Mouse (Mus musculus): Measurements from ENCODE around the gene Dlg2. TPM values are rescaled to one million over a fixed set of nuclear protein-coding genes. Genes with fewer than 3 reads are reported as not detected.
A peak's percentile ranks its signal among the peaks of the same experiment; 100 is the strongest.

Gene Dlg2
- total and polyA plus RNA-seq, 3 experiments: 0.49 to 0.68 TPM; not detected in 1

DNA sequence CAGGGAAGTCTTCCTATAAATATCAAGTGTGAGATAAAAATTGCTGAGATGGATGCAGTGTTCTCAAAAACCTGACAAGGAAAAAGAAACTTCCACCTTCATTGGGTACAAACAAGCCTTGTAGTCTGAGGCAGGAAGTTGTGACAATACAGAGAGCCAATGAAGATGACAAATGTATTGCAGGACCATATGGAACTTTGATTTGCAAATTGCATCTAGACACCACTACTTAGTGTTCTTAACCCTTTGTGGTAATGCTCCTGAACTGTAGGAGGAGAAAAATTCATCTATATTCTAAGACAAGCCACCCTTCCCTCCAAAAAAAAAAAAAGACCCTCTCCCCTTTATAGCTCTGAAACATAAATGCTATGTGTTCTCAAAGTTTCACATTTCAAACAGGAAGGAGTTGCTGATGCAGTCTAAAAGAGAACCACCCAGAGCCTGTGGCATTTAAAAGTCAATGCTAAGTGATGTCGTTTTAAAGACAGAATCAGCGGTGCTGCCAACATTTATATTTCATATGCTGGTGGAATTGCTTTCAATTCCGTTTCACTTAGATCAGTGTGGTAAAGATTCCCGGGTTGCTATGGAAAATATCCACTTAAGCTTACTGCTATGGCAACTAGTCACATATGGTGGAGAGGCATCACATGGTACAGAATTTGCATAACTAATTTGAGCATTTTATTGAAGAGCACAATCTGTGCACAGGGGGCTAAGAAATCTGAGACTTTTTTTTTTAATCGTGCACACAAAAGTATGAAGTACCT, 731.8 kb downstream of the Dlg2 start:
- no peaks in the 10 kb centered on the region for H3K9me3 ChIP-seq (replicated peaks)
- H3K4me1 ChIP-seq (ENCODE audit: insufficient read depth, low read depth, low read length): no peaks in the 10 kb centered on the region
- no peak for ATAC-seq (ENCODE audit: extremely low read depth, insufficient number of reproducible peaks, low FRiP score, poor library complexity, severe bottlenecking)
- no peaks in the 10 kb centered on the region for H3K36me3 ChIP-seq (replicated peaks)
- TF ChIP-seq POLR2AphosphoS5 (IDR thresholded peaks at IDR 0.05; ENCODE audit: insufficient replicate concordance, low read depth, low read length): no peak
- no peak for TF ChIP-seq CTCF (IDR thresholded peaks at IDR 0.05; ENCODE audit: low read depth, low read length)
- no peak for TF ChIP-seq GATA1 (IDR thresholded peaks at IDR 0.05; ENCODE audit: borderline replicate concordance, low read length)
- TF ChIP-seq GATA2 (IDR thresholded peaks at IDR 0.05; ENCODE audit: borderline replicate concordance, low read depth, low read length): no peak
- no peak for TF ChIP-seq TAL1 (conservative IDR thresholded peaks at IDR 0.05; ENCODE audit: low read depth, low read length)
- no peak for DNase-seq (ENCODE audit: low spot score)
- H3K27me3 ChIP-seq (ENCODE audit: insufficient read depth, low read length): no peaks in the 10 kb centered on the region
- no peak overlapping the region for H3K4me3 ChIP-seq (ENCODE audit: low read depth, low read length)

DNA sequence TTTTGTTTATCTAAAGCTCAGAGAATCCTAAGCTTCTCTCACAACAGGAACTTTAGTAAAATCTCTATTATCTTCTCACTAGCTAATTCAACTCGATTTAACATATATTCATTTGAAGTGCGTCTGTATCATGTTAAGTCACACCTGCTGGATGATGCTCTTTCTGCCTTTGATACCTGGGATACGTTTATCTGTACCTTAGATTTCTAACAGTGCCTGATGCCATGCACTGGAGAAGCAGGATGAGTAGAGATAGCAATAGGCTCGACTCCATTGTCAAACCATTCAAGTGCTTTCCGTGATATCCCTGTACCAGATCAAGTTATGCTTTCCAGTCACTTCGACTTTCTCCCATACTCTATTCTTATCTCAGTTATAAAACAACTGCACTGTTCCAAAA, 732.5 kb downstream of the Dlg2 start:
- no peaks in the 10 kb centered on the region for H3K9me3 ChIP-seq (replicated peaks)
- no peaks in the 10 kb centered on the region for H3K4me1 ChIP-seq (ENCODE audit: insufficient read depth, low read depth, low read length)
- no peak for DNase-seq (ENCODE audit: low spot score)
- H3K4me3 ChIP-seq (ENCODE audit: low read depth, low read length): no peak overlapping the region
- TF ChIP-seq TAL1 (conservative IDR thresholded peaks at IDR 0.05; ENCODE audit: low read depth, low read length): no peak
- no peak for ATAC-seq (ENCODE audit: extremely low read depth, insufficient number of reproducible peaks, low FRiP score, poor library complexity, severe bottlenecking)
- H3K27me3 ChIP-seq (ENCODE audit: insufficient read depth, low read length): no peaks in the 10 kb centered on the region
- H3K36me3 ChIP-seq (replicated peaks): no peaks in the 10 kb centered on the region

DNA sequence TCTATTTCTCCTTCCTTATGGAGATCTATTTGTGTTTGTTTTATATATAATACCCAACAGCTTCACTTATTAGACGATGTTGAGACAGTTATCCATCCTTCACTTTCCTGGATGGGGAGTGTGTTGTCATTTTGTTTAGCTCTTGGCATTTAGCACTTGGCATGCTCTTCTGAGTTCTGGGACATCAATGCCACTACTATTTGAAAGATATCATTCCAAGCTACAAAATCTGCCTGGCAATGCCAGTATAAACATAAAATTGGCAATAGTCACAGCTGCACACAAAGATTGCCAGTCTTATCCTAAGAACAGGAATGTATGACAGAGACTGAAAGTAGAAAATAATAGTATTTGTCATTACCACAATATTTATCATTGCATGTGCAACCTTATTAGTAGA, 735.8 kb downstream of the Dlg2 start:
- Histone ChIP-seq H3K9me3 (replicated peaks) (no peaks in the 10 kb centered on the region), H3K4me1 (ENCODE audit: insufficient read depth, low read depth, low read length) (no peaks in the 10 kb centered on the region), H3K27me3 (ENCODE audit: insufficient read depth, low read length) (no peaks in the 10 kb centered on the region), H3K36me3 (replicated peaks) (no peaks in the 10 kb centered on the region), H3K4me3 (ENCODE audit: low read depth, low read length) (no peak overlapping the region)
- ATAC-seq (ENCODE audit: extremely low read depth, insufficient number of reproducible peaks, low FRiP score, poor library complexity, severe bottlenecking) (no peak), DNase-seq (ENCODE audit: low spot score) (no peak)
- TF ChIP-seq TAL1 (conservative IDR thresholded peaks at IDR 0.05; ENCODE audit: low read depth, low read length): no peak
- TF ChIP-seq CTCF (IDR thresholded peaks at IDR 0.05; ENCODE audit: low read depth, low read length): no peak
- TF ChIP-seq GATA1 (IDR thresholded peaks at IDR 0.05; ENCODE audit: borderline replicate concordance, low read length): no peak
- TF ChIP-seq POLR2AphosphoS5 (IDR thresholded peaks at IDR 0.05; ENCODE audit: insufficient replicate concordance, low read depth, low read length): no peak
- no peak for TF ChIP-seq GATA2 (IDR thresholded peaks at IDR 0.05; ENCODE audit: borderline replicate concordance, low read depth, low read length)

DNA sequence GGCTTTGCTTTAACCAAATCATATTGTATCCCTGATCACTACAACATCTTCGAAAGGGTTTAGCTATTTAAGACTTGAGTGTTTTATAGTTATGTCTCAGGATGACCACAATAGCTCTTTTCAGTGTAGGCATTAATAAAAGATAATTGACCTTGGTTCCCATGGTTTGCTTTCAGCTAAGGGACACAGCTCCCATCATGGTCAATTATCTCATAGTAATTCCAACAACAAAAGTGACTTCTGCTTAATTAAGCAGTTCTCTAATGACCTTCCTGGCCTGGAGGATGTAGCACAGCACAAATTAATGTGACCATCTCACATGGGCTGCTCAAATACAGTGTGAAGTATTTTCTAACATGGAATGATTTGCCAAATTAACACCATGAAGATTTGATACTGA, 738.4 kb downstream of the Dlg2 start:
- TF ChIP-seq CTCF (IDR thresholded peaks at IDR 0.05; ENCODE audit: low read depth, low read length) (no peak), POLR2AphosphoS5 (IDR thresholded peaks at IDR 0.05; ENCODE audit: insufficient replicate concordance, low read depth, low read length) (no peak), GATA1 (IDR thresholded peaks at IDR 0.05; ENCODE audit: borderline replicate concordance, low read length) (no peak), GATA2 (IDR thresholded peaks at IDR 0.05; ENCODE audit: borderline replicate concordance, low read depth, low read length) (no peak), TAL1 (conservative IDR thresholded peaks at IDR 0.05; ENCODE audit: low read depth, low read length) (no peak)
- no peaks in the 10 kb centered on the region for H3K9me3 ChIP-seq (replicated peaks)
- H3K4me1 ChIP-seq (ENCODE audit: insufficient read depth, low read depth, low read length): no peaks in the 10 kb centered on the region
- no peak for ATAC-seq (ENCODE audit: extremely low read depth, insufficient number of reproducible peaks, low FRiP score, poor library complexity, severe bottlenecking)
- no peak for DNase-seq (ENCODE audit: low spot score)
- H3K4me3 ChIP-seq (ENCODE audit: low read depth, low read length): no peak overlapping the region
- H3K27me3 ChIP-seq (ENCODE audit: insufficient read depth, low read length): no peaks in the 10 kb centered on the region
- H3K36me3 ChIP-seq (replicated peaks): no peaks in the 10 kb centered on the region

DNA sequence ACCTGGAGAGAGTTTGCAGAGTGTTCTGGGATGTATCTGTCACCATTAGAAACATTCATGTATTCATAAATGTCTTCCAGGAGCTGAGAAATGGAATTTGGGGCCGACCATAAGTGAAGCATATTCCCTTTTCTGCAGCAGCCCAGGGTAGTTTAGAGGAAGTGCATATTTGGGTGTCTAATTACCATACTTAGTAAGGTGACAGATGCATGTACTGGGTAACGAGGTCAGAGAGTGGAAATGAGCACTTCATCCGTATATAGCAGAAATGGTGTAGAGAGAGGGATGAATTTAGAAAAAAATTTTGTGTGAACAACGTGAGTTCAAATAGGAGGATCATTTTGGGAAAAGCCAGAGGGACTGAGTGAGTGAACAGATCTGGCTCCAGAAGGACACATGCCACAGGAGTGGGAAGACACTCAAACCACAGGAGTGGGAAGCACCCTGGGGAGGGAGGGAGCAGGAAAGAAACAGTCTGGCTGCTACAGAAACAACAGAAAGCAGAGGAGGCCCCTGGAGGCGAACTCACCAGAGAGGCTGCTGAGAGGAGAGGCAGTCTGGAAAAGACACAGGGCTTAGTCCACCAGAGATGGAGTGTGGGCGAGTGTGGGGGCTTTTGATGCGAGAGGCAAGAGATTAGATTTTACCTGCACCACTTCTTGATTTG, 742.0 kb downstream of the Dlg2 start:
- Histone ChIP-seq H3K9me3 (replicated peaks) (no peaks in the 10 kb centered on the region), H3K27me3 (ENCODE audit: insufficient read depth, low read length) (no peaks in the 10 kb centered on the region), H3K4me3 (ENCODE audit: low read depth, low read length) (no peak overlapping the region), H3K36me3 (replicated peaks) (no peaks in the 10 kb centered on the region), H3K4me1 (ENCODE audit: insufficient read depth, low read depth, low read length) (no peaks in the 10 kb centered on the region)
- no peak for TF ChIP-seq GATA1 (IDR thresholded peaks at IDR 0.05; ENCODE audit: borderline replicate concordance, low read length)
- no peak for TF ChIP-seq POLR2AphosphoS5 (IDR thresholded peaks at IDR 0.05; ENCODE audit: insufficient replicate concordance, low read depth, low read length)
- TF ChIP-seq GATA2 (IDR thresholded peaks at IDR 0.05; ENCODE audit: borderline replicate concordance, low read depth, low read length): no peak
- no peak for TF ChIP-seq TAL1 (conservative IDR thresholded peaks at IDR 0.05; ENCODE audit: low read depth, low read length)
- no peak for TF ChIP-seq CTCF (IDR thresholded peaks at IDR 0.05; ENCODE audit: low read depth, low read length)
- DNase-seq (ENCODE audit: low spot score): no peak
- ATAC-seq (ENCODE audit: extremely low read depth, insufficient number of reproducible peaks, low FRiP score, poor library complexity, severe bottlenecking): no peak

DNA sequence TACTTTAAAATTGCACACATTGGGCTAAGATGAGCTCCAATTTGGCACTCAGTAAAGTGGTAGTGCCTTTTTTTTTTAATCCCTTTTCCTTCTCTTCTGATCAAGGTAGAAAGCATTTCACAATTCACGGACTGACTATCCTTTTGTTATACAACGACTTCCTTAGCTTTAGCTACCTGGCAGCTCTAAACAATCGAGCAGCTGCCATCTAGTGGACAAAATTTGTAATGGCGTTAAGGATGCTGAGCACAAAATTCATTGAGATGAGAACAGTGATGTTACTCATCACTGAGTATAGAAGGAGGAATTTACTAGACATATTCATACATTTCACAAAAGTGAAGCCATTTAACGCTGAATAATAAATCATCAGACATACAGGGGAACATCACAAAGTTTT, 750.0 kb downstream of the Dlg2 start:
- no peak for TF ChIP-seq GATA2 (IDR thresholded peaks at IDR 0.05; ENCODE audit: borderline replicate concordance, low read depth, low read length)
- peak; percentile 26; the same call in 1 of the 2 replicates for TF ChIP-seq CTCF (IDR thresholded peaks at IDR 0.05; ENCODE audit: low read depth, low read length)
- no peak overlapping the region for H3K4me3 ChIP-seq (ENCODE audit: low read depth, low read length)
- ATAC-seq (ENCODE audit: extremely low read depth, insufficient number of reproducible peaks, low FRiP score, poor library complexity, severe bottlenecking) (no peak), DNase-seq (ENCODE audit: low spot score) (no peak)
- H3K4me1 ChIP-seq (ENCODE audit: insufficient read depth, low read depth, low read length): no peaks in the 10 kb centered on the region
- H3K27me3 ChIP-seq (ENCODE audit: insufficient read depth, low read length): no peaks in the 10 kb centered on the region
- no peaks in the 10 kb centered on the region for H3K36me3 ChIP-seq (replicated peaks)
- H3K9me3 ChIP-seq (replicated peaks): no peaks in the 10 kb centered on the region

All from G1E (cell line).